Mouse (Mus musculus) hindbrain, embryonic 11.5 days (tissue): Measurements from ENCODE around the gene Plxdc1. TPM values are rescaled to one million over a fixed set of nuclear protein-coding genes. Genes with fewer than 3 reads are reported as not detected.

Experiments used
- ATAC-seq: fragments of 200-750 bp; cut with Nextera tagmentation; 2 replicates; pipeline ENCODE4 v1.8.0; 2017; ENCODE audit warnings: mild to moderate bottlenecking, moderate TSS enrichment, moderate library complexity; ENCODE audit not compliant: low FRiP score
- DNase-seq: peaks from one replicate; pipeline ENCODE4 v3.0.0-alpha.2; 2015; ENCODE audit warnings: low spot score
- H3K27ac ChIP-seq: fragments of 300-500 bp; sonication (generic); 2 replicates; pipeline ENCODE4 v1.5.1; 2014; ENCODE audit warnings: mild to moderate bottlenecking, low read depth, low read length
- H3K27me3 ChIP-seq: fragments of 300-500 bp; sonication (generic); 2 replicates; pipeline ENCODE4 v1.6.1; 2014; ENCODE audit warnings: mild to moderate bottlenecking, low read length, moderate library complexity, mixed read lengths; ENCODE audit not compliant: control insufficient read depth, insufficient read depth
- H3K36me3 ChIP-seq: fragments of 300-500 bp; sonication (generic); 2 replicates; pipeline ENCODE4 v1.6.1; 2014; ENCODE audit warnings: mild to moderate bottlenecking, low read length, moderate library complexity, mixed read lengths; ENCODE audit not compliant: control insufficient read depth, insufficient read depth
- H3K4me1 ChIP-seq: fragments of 300-500 bp; sonication (generic); replicated peaks from 2 replicates; pipeline ENCODE4 v1.6.1; 2014; ENCODE audit warnings: low read length, mixed read lengths; ENCODE audit not compliant: control insufficient read depth, insufficient read depth
- H3K4me2 ChIP-seq: fragments of 300-500 bp; sonication (generic); replicated peaks from 2 replicates; pipeline ENCODE4 v1.6.1; 2014; ENCODE audit warnings: mild to moderate bottlenecking, low read depth, low read length
- H3K4me3 ChIP-seq: fragments of 300-500 bp; sonication (generic); 2 replicates; pipeline ENCODE4 v1.5.1; 2014; ENCODE audit warnings: low read depth, low read length
- H3K9ac ChIP-seq: fragments of 300-500 bp; sonication (generic); 2 replicates; pipeline ENCODE4 v1.6.1; 2014; ENCODE audit warnings: low read depth, low read length
- H3K9me3 ChIP-seq: fragments of 300-500 bp; sonication (generic); 2 replicates; pipeline ENCODE4 v1.6.1; 2016; ENCODE audit warnings: low read length; ENCODE audit not compliant: control insufficient read depth
- WGBS: fragments of 180-500 bp; shearing (Covaris S2); extraction: QIAGEN DNeasy Blood & Tissue Kit; methylation state at CpG from one replicate; pipeline ENCODE4 v1.1.7; 2014; 5-methylcytosine and 5-hydroxymethylcytosine counted together
- polyA plus RNA-seq: library from polyadenylated mRNA; unstranded; fragments of >200 nt; fragmentation: Nextera tagmentation; extraction: Ambion mirVana; gene quantifications from 2 replicates; pipeline ENCODE4 v1.2.1, GENCODE M21; 2014

The Plxdc1 gene
- polyA plus RNA-seq, 1 experiment from 2014 or later, result 0.28 TPM

DNA sequence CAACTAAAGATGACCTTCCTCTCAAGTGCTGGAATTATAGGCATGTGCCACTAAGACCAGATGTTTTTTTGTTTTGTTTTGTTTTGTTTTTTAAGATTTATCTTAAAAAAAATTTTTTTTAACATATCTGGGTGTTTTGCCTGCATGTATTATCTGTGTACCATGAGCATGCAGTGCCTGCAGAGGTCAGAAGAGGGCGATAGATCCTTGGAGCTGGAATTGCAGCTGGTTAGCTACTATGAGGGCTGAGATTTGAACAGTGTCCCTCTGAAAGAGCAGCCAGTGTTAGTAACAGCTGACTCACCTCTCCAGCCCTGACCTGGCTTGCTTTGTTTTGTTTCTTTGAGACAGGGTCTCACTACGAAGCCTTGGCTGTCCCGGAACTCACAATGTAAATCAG is 49.5 kb downstream of the Plxdc1 start:
- Histone ChIP-seq H3K27me3 (no peaks in the 10 kb centered on the region), H3K9me3 (no peaks in the 10 kb centered on the region), H3K4me2 (no peak overlapping the region), H3K27ac (no peak overlapping the region), H3K9ac (no peak overlapping the region), H3K36me3 (no peaks in the 10 kb centered on the region), H3K4me1 (no peaks in the 10 kb centered on the region), H3K4me3 (no peak overlapping the region)
- 28% methylated on average over 3 of the region's 3 CpGs for WGBS
- ATAC-seq (no peak), DNase-seq (peak; percentile 75)

DNA sequence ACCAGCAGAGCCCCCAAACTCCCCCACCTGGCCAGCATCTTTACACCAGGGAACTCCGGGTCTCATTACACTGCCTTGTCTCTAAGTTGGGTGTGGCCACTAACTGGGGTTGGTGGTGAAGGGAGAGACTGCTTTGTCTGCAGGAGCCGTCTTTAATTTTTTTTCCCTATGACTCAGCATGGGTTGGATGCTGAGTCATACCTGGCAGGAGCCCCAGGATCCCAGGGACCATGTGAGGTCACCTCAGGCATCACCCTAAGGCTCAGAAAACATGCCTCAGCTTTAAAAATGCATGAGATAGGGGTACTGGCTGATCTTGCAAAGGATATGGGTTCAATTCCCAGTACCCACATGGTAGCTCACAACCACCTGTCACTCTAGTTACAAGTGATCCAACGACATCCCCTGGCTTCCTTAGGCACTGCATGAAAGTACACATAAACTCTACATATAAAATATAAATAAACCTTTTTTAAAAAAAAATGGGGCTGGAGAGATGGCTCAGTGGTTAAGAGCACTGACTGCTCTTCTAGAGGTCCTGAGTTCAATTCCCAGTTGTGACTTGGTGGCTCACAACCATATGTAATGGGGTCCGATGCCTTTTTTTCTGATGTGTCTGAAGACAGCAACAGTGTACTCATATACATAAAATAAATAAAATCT is 50.2 kb downstream of the Plxdc1 start:
- WGBS, result 64% methylated on average over 4 of the region's 4 CpGs
- H3K4me1 ChIP-seq, result no peaks in the 10 kb centered on the region
- ATAC-seq, result no peak
- H3K36me3 ChIP-seq, result no peaks in the 10 kb centered on the region
- no peaks in the 10 kb centered on the region for H3K27me3 ChIP-seq
- no peak overlapping the region for H3K27ac ChIP-seq
- H3K4me3 ChIP-seq, result no peak overlapping the region
- H3K9ac ChIP-seq, result no peak overlapping the region
- no peaks in the 10 kb centered on the region for H3K9me3 ChIP-seq
- DNase-seq, result no peak
- H3K4me2 ChIP-seq, result no peak overlapping the region

DNA sequence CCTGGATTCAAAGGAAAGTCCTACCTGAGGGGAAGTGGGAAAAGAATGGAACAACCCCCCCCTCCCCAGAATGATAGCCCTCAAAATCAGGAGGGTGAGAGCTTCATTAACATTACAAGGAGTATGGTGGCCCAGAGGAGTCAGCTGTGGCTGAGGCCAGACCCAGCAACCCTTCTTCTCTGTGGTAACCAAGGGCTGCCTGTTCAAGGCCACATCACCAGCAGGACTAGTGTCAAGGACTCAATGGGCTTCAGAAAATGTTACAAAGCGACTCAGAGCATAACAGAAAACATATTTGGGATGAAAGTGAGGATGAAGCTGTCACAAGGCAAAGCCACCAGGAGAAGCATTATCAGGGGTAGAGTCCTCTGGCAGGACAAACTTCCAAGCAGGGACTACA is 52.7 kb downstream of the Plxdc1 start:
- H3K27ac ChIP-seq, result no peak overlapping the region
- 76% methylated on average over 1 of the region's 1 CpGs for WGBS
- no peaks in the 10 kb centered on the region for H3K9me3 ChIP-seq
- no peak overlapping the region for H3K4me3 ChIP-seq
- no peak for ATAC-seq
- no peak overlapping the region for H3K9ac ChIP-seq
- H3K4me2 ChIP-seq, result no peak overlapping the region
- no peaks in the 10 kb centered on the region for H3K36me3 ChIP-seq
- no peaks in the 10 kb centered on the region for H3K4me1 ChIP-seq
- H3K27me3 ChIP-seq, result no peaks in the 10 kb centered on the region
- DNase-seq, result no peak

DNA sequence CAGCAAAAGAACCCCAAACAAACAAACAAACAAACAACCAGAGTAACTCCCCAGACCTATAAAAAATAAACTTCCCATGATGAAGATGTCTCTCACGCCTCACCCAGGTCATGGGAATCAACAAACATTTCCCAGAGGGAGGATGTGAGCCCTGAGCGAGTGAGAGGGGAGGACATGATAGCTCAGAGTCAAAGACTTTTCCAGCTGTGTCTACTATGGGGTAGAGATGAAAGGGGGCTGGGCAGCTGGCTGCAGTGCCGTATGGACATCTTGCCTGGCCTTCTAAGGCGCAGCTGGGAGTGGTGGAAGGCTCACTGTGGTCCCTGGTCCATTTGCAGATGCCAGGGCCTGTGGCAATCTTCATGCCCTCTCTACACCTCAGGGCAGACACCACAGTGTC is 57.3 kb downstream of the Plxdc1 start:
- H3K27me3 ChIP-seq, result no peaks in the 10 kb centered on the region
- H3K4me3 ChIP-seq, result no peak overlapping the region
- no peak overlapping the region for H3K4me2 ChIP-seq
- ATAC-seq, result no peak
- DNase-seq, result no peak
- H3K9ac ChIP-seq, result no peak overlapping the region
- WGBS, result 77% methylated on average over 4 of the region's 4 CpGs
- H3K36me3 ChIP-seq, result no peaks in the 10 kb centered on the region
- no peak overlapping the region for H3K27ac ChIP-seq
- no peaks in the 10 kb centered on the region for H3K4me1 ChIP-seq
- H3K9me3 ChIP-seq, result no peaks in the 10 kb centered on the region

DNA sequence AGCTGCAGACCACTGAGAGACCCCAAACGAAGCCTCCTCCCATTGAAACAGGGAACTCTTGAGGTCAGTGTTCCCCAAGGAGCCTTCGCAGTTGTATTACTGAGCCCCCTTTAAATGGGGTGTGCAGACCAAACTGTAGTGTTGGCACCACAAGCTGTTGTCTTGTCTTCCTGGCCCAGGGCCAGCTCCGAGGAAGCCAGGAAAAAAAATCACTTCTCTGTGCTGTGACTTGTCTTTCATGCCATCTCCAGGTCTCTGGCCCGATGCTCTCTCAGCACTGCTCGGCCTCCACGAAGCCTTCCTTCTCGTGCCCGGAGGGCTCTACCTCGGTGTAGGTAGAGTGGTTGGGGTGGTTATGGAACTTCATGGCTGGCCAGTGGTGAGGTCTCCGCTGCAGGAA is 62.0 kb downstream of the Plxdc1 start:
- Histone ChIP-seq H3K27ac (no peak overlapping the region), H3K4me2 (no peak overlapping the region), H3K36me3 (no peaks in the 10 kb centered on the region), H3K4me3 (no peak overlapping the region), H3K4me1 (no peaks in the 10 kb centered on the region), H3K9ac (no peak overlapping the region), H3K27me3 (no peaks in the 10 kb centered on the region), H3K9me3 (no peaks in the 10 kb centered on the region)
- 97% methylated on average over 10 of the region's 10 CpGs for WGBS
- DNase-seq (no peak), ATAC-seq (no peak)

DNA sequence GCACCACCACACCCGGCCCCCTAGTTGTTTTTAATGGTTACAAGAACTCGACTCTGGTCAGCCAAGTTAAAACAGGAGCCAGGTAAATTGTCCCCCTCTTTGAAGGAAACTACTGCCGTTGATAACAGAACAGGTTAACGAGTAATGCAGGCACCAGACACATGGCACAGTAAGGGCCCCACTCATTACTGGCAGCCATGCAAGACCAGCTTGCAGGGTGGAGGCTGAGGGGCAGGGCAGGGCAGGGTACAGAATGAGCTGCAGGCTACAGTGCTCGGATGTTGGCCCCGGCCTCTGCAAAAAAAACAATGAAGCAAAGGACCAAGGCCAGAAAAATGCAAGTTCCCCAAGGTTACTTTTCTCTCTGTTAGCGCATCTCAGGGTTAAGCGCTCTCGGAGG is 62.6 kb downstream of the Plxdc1 start:
- Histone ChIP-seq H3K4me2 (no peak overlapping the region), H3K9me3 (no peaks in the 10 kb centered on the region), H3K9ac (no peak overlapping the region), H3K27me3 (no peaks in the 10 kb centered on the region), H3K4me3 (no peak overlapping the region), H3K36me3 (no peaks in the 10 kb centered on the region), H3K27ac (no peak overlapping the region), H3K4me1 (no peaks in the 10 kb centered on the region)
- 83% methylated on average over 9 of the region's 9 CpGs for WGBS
- DNase-seq, result no peak
- ATAC-seq, result no peak

DNA sequence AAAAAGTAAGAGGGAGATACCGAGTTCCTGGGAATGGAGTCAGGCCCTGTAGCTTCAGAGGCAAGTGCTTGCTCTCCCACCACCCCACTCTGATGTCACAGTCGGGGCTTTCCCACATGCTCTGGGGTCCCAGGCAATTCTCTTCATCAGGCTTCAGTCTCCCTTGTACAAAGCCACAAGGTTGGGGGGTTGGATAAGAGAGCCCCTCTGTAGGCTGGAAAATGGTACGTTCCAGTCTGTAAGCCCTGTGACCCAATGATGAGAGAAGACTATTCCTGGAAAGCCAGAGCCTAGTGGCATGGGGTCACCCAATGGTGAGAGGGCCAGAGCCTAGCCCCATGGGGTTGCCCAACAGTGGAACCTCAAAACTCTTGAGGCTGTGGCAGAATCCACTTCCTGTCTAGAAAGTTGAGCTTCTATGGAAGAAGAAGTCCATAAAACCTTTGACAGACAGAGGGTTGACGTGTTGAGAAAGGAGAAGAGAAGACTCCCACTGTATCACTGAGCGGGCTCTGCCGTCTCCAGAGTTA is 70.2 kb downstream of the Plxdc1 start:
- DNase-seq (no peak), ATAC-seq (no peak)
- no peaks in the 10 kb centered on the region for H3K9me3 ChIP-seq
- H3K4me3 ChIP-seq, result no peak overlapping the region
- H3K36me3 ChIP-seq, result no peaks in the 10 kb centered on the region
- no peaks in the 10 kb centered on the region for H3K27me3 ChIP-seq
- 89% methylated on average over 6 of the region's 6 CpGs for WGBS
- no peak overlapping the region for H3K4me2 ChIP-seq
- H3K4me1 ChIP-seq, result no peaks in the 10 kb centered on the region
- H3K27ac ChIP-seq, result no peak overlapping the region
- H3K9ac ChIP-seq, result no peak overlapping the region

DNA sequence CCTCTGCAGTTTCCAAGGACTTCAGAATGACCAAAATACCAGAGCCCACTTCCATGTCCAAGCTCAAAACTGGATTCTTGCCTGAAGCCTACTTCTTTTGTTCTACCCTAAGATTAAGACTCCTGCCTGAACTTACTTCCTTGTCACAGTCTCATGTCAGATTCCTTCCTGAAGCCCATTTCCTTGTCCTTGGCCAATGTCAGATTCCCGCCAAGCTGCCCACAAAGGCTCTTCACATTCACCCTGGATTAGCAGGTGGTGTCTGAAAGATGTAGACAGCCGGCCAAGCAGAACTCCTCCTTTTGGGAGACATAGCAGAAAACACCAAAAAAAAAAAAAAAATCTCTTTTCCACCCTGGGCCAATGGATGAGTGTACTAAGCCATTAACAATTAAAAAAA is 70.8 kb downstream of the Plxdc1 start:
- Histone ChIP-seq H3K36me3 (no peaks in the 10 kb centered on the region), H3K4me2 (no peak overlapping the region), H3K4me1 (no peaks in the 10 kb centered on the region), H3K9me3 (no peaks in the 10 kb centered on the region), H3K9ac (no peak overlapping the region), H3K27me3 (no peaks in the 10 kb centered on the region), H3K27ac (no peak overlapping the region), H3K4me3 (no peak overlapping the region)
- ATAC-seq (no peak), DNase-seq (no peak)
- 88% methylated on average over 2 of the region's 2 CpGs for WGBS

DNA sequence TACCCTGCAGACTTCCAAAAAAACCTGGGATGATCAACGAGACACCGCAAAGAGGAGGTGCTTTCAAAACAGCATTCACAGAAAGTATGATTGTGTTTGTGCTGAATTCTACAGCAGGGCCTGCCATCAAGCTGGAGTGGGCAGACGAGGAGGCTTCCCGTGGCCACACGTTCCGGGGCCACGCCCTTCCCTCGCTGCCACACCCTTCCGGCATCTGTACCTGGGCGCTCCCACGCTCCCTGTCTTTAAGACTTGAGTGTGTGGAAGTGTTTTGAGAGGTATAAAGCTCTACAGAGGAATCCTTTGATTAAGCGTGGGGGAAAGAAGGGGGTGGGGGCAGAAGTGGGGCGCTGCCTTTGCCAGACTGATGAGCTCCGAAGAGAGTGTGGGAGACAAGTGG is 73.1 kb downstream of the Plxdc1 start:
- DNase-seq (no peak), ATAC-seq (no peak)
- no peak overlapping the region for H3K4me3 ChIP-seq
- no peaks in the 10 kb centered on the region for H3K4me1 ChIP-seq
- no peak overlapping the region for H3K4me2 ChIP-seq
- no peaks in the 10 kb centered on the region for H3K27me3 ChIP-seq
- 94% methylated on average over 14 of the region's 14 CpGs for WGBS
- no peaks in the 10 kb centered on the region for H3K36me3 ChIP-seq
- no peak overlapping the region for H3K27ac ChIP-seq
- no peak overlapping the region for H3K9ac ChIP-seq
- H3K9me3 ChIP-seq, result no peaks in the 10 kb centered on the region
